Mouse (Mus musculus) neural tube, embryonic 15.5 days (tissue): ENCODE measurements around the gene Wrnip1. TPM values are rescaled to one million over a fixed set of nuclear protein-coding genes. Genes with fewer than 3 reads are reported as not detected.

Source experiments
- ATAC-seq: fragments of 200-750 bp; cut with Nextera tagmentation; 2 replicates; pipeline ENCODE4 v1.8.0; 2017; ENCODE audit warnings: mild to moderate bottlenecking, moderate TSS enrichment, moderate library complexity; ENCODE audit not compliant: low FRiP score
- H3K27ac ChIP-seq: fragments of 300-500 bp; sonication (generic); replicated peaks from 2 replicates; pipeline ENCODE4 v1.5.1; 2015; ENCODE audit warnings: mild to moderate bottlenecking, inconsistent platforms
- H3K27me3 ChIP-seq: fragments of 300-500 bp; sonication (generic); replicated peaks from 2 replicates; pipeline ENCODE4 v1.6.1; 2015; ENCODE audit warnings: inconsistent platforms
- H3K36me3 ChIP-seq: fragments of 300-500 bp; sonication (generic); 2 replicates; pipeline ENCODE4 v1.6.1; 2015; ENCODE audit warnings: inconsistent platforms
- H3K4me1 ChIP-seq: fragments of 300-500 bp; sonication (generic); 2 replicates; pipeline ENCODE4 v1.6.1; 2015; ENCODE audit warnings: inconsistent platforms
- H3K4me2 ChIP-seq: fragments of 300-500 bp; sonication (generic); 2 replicates; pipeline ENCODE4 v1.6.1; 2015; ENCODE audit warnings: inconsistent platforms, mild to moderate bottlenecking, moderate library complexity
- H3K4me3 ChIP-seq: fragments of 300-500 bp; sonication (generic); replicated peaks from 2 replicates; pipeline ENCODE4 v1.5.1; 2015; ENCODE audit warnings: mild to moderate bottlenecking, inconsistent platforms
- H3K9ac ChIP-seq: fragments of 300-500 bp; sonication (generic); replicated peaks from 2 replicates; pipeline ENCODE4 v1.6.1; 2015; ENCODE audit warnings: mild to moderate bottlenecking, inconsistent platforms
- H3K9me3 ChIP-seq: fragments of 300-500 bp; sonication (generic); replicated peaks from 2 replicates; pipeline ENCODE4 v1.6.1; 2016; ENCODE audit warnings: inconsistent platforms
- WGBS: fragments of 180-500 bp; shearing (Covaris S2); methylation state at CpG from one replicate; pipeline ENCODE4 v1.1.7; 2015; ENCODE audit warnings: mixed read lengths; 5-methylcytosine and 5-hydroxymethylcytosine counted together
- polyA plus RNA-seq: library from polyadenylated mRNA; unstranded; fragments of >200 nt; fragmentation: Nextera tagmentation; extraction: Ambion mirVana; gene quantifications from 2 replicates; pipeline ENCODE4 v1.2.1, GENCODE M21; 2015

The Wrnip1 gene
- polyA plus RNA-seq, 1 experiment from 2014 or later, result 42.8 TPM

GRCm38 (mm10) chr13:32819241-32819640, 17.4 kb downstream of the Wrnip1 start:
- H3K4me1 ChIP-seq, result no peaks in the 10 kb centered on the region
- no peak overlapping the region for H3K9ac ChIP-seq
- H3K9me3 ChIP-seq, result no peaks in the 10 kb centered on the region
- no peak overlapping the region for H3K4me2 ChIP-seq
- H3K27ac ChIP-seq, result no peak overlapping the region
- H3K27me3 ChIP-seq, result no peaks in the 10 kb centered on the region
- H3K4me3 ChIP-seq, result no peak overlapping the region
- ATAC-seq, result no peak
- peaks cover 63% of the 10 kb centered on the region for H3K36me3 ChIP-seq
- 94% methylated on average over 3 of the region's 3 CpGs for WGBS

- H3K4me1 ChIP-seq, result no peaks in the 10 kb centered on the region
- 90% methylated on average over 5 of the region's 5 CpGs for WGBS
- H3K9me3 ChIP-seq, result no peaks in the 10 kb centered on the region
- peaks cover 60% of the 10 kb centered on the region for H3K36me3 ChIP-seq
- no peak overlapping the region for H3K4me2 ChIP-seq
- H3K4me3 ChIP-seq, result no peak overlapping the region
- no peaks in the 10 kb centered on the region for H3K27me3 ChIP-seq
- ATAC-seq, result no peak
- H3K27ac ChIP-seq, result no peak overlapping the region
- H3K9ac ChIP-seq, result no peak overlapping the region
Observed at GRCm38 (mm10) chr13:32819926-32820325, 18.1 kb downstream of the Wrnip1 start.

GRCm38 (mm10) chr13:32821671-32822070, 19.8 kb downstream of the Wrnip1 start:
- no peaks in the 10 kb centered on the region for H3K4me1 ChIP-seq
- H3K9ac ChIP-seq, result no peak overlapping the region
- ATAC-seq, result no peak
- peaks cover 49% of the 10 kb centered on the region for H3K36me3 ChIP-seq
- WGBS, result 96% methylated on average over 4 of the region's 4 CpGs
- no peak overlapping the region for H3K27ac ChIP-seq
- no peak overlapping the region for H3K4me3 ChIP-seq
- H3K9me3 ChIP-seq, result no peaks in the 10 kb centered on the region
- H3K27me3 ChIP-seq, result no peaks in the 10 kb centered on the region
- no peak overlapping the region for H3K4me2 ChIP-seq

GRCm38 (mm10) chr13:32823126-32823525, 21.3 kb downstream of the Wrnip1 start:
- Histone ChIP-seq H3K27ac (no peak overlapping the region), H3K27me3 (no peaks in the 10 kb centered on the region), H3K9ac (no peak overlapping the region), H3K36me3 (peaks cover 38% of the 10 kb centered on the region), H3K9me3 (no peaks in the 10 kb centered on the region), H3K4me3 (no peak overlapping the region), H3K4me2 (no peak overlapping the region), H3K4me1 (no peaks in the 10 kb centered on the region)
- WGBS, result 91% methylated on average over 6 of the region's 6 CpGs
- no peak for ATAC-seq

GRCm38 (mm10) chr13:32824377-32825330, 22.8 kb downstream of the Wrnip1 start:
- Histone ChIP-seq H3K27me3 (no peaks in the 10 kb centered on the region), H3K4me2 (no peak overlapping the region), H3K4me1 (no peaks in the 10 kb centered on the region), H3K4me3 (no peak overlapping the region), H3K36me3 (peaks cover 25% of the 10 kb centered on the region), H3K9me3 (no peaks in the 10 kb centered on the region), H3K9ac (no peak overlapping the region), H3K27ac (no peak overlapping the region)
- 87% methylated on average over 6 of the region's 6 CpGs for WGBS
- ATAC-seq, result no peak

- H3K4me2 ChIP-seq, result no peak overlapping the region
- WGBS, result 94% methylated on average over 8 of the region's 8 CpGs
- H3K4me3 ChIP-seq, result no peak overlapping the region
- no peaks in the 10 kb centered on the region for H3K27me3 ChIP-seq
- H3K27ac ChIP-seq, result no peak overlapping the region
- no peaks in the 10 kb centered on the region for H3K4me1 ChIP-seq
- ATAC-seq, result no peak
- H3K36me3 ChIP-seq, result peaks cover 17% of the 10 kb centered on the region
- H3K9me3 ChIP-seq, result no peaks in the 10 kb centered on the region
- no peak overlapping the region for H3K9ac ChIP-seq
Observed at GRCm38 (mm10) chr13:32825546-32825945, 23.7 kb downstream of the Wrnip1 start.

GRCm38 (mm10) chr13:32827111-32827822, 25.4 kb downstream of the Wrnip1 start:
- 0 out of 2 replicates have a peak, but pooled peaks cover 4% of the 10 kb centered on the region for H3K4me1 ChIP-seq
- WGBS, result 85% methylated on average over 3 of the region's 3 CpGs
- no peak overlapping the region for H3K27ac ChIP-seq
- no peak overlapping the region for H3K9ac ChIP-seq
- H3K27me3 ChIP-seq, result no peaks in the 10 kb centered on the region
- H3K36me3 ChIP-seq, result 0 out of 2 replicates have a peak, but pooled peaks cover 4% of the 10 kb centered on the region
- ATAC-seq, result no peak
- no peaks in the 10 kb centered on the region for H3K9me3 ChIP-seq
- H3K4me3 ChIP-seq, result no peak overlapping the region
- H3K4me2 ChIP-seq, result no peak overlapping the region

- ATAC-seq, result no peak
- Histone ChIP-seq H3K4me2 (no peak overlapping the region), H3K27me3 (no peaks in the 10 kb centered on the region), H3K9ac (no peak overlapping the region), H3K4me1 (0 out of 2 replicates have a peak, but pooled peaks cover 4% of the 10 kb centered on the region), H3K9me3 (no peaks in the 10 kb centered on the region), H3K4me3 (no peak overlapping the region), H3K36me3 (no peaks in the 10 kb centered on the region), H3K27ac (no peak overlapping the region)
- WGBS, result 63% methylated on average over 4 of the region's 4 CpGs
Observed at GRCm38 (mm10) chr13:32827951-32828350, 26.1 kb downstream of the Wrnip1 start.

GRCm38 (mm10) chr13:32828886-32829285, 27.0 kb downstream of the Wrnip1 start:
- 82% methylated on average over 4 of the region's 4 CpGs for WGBS

GRCm38 (mm10) chr13:32831505-32832273, 29.9 kb downstream of the Wrnip1 start:
- ATAC-seq, result no peak
- 76% methylated on average over 3 of the region's 3 CpGs for WGBS
- no peaks in the 10 kb centered on the region for H3K27me3 ChIP-seq
- H3K27ac ChIP-seq, result no peak overlapping the region
- no peaks in the 10 kb centered on the region for H3K9me3 ChIP-seq
- H3K9ac ChIP-seq, result no peak overlapping the region
- H3K36me3 ChIP-seq, result no peaks in the 10 kb centered on the region
- no peak overlapping the region for H3K4me3 ChIP-seq
- H3K4me2 ChIP-seq, result no peak overlapping the region
- 0 out of 2 replicates have a peak, but pooled peaks cover 4% of the 10 kb centered on the region for H3K4me1 ChIP-seq

More at GRCm38 (mm10) chr13:32828886-32829285, 27.0 kb downstream of the Wrnip1 start:
- H3K9me3 ChIP-seq, result no peaks in the 10 kb centered on the region
- no peak for ATAC-seq
- H3K27ac ChIP-seq, result no peak overlapping the region
- no peaks in the 10 kb centered on the region for H3K36me3 ChIP-seq
- H3K4me3 ChIP-seq, result no peak overlapping the region
- no peak overlapping the region for H3K4me2 ChIP-seq
- no peaks in the 10 kb centered on the region for H3K27me3 ChIP-seq
- no peak overlapping the region for H3K9ac ChIP-seq
- 0 out of 2 replicates have a peak, but pooled peaks cover 4% of the 10 kb centered on the region for H3K4me1 ChIP-seq

GRCm38 (mm10) chr13:32832776-32833175, 30.9 kb downstream of the Wrnip1 start:
- H3K4me3 ChIP-seq, result no peak overlapping the region
- no peaks in the 10 kb centered on the region for H3K27me3 ChIP-seq
- H3K4me2 ChIP-seq, result no peak overlapping the region
- 0 out of 2 replicates have a peak, but pooled peaks cover 4% of the 10 kb centered on the region for H3K4me1 ChIP-seq
- H3K36me3 ChIP-seq, result no peaks in the 10 kb centered on the region
- no peak overlapping the region for H3K27ac ChIP-seq
- no peaks in the 10 kb centered on the region for H3K9me3 ChIP-seq
- WGBS, result 75% methylated on average over 3 of the region's 3 CpGs
- no peak for ATAC-seq
- no peak overlapping the region for H3K9ac ChIP-seq
